Mouse (Mus musculus) forelimb bud, embryonic 11.5 days (tissue): ENCODE measurements at regions not wholly inside any gene's neighbourhood (a gene's known extent, or its start where the extent isn't known, plus 50 kb on each side); places are given as distances from the start of the nearest gene placed in this dataset.
A peak's percentile ranks its signal among the peaks of the same experiment; 100 is the strongest.

Experiments used
- DNase-seq: peaks from one replicate; pipeline ENCODE4 v3.0.0-alpha.2; 2012; ENCODE audit warnings: low read depth, low spot score

DNA sequence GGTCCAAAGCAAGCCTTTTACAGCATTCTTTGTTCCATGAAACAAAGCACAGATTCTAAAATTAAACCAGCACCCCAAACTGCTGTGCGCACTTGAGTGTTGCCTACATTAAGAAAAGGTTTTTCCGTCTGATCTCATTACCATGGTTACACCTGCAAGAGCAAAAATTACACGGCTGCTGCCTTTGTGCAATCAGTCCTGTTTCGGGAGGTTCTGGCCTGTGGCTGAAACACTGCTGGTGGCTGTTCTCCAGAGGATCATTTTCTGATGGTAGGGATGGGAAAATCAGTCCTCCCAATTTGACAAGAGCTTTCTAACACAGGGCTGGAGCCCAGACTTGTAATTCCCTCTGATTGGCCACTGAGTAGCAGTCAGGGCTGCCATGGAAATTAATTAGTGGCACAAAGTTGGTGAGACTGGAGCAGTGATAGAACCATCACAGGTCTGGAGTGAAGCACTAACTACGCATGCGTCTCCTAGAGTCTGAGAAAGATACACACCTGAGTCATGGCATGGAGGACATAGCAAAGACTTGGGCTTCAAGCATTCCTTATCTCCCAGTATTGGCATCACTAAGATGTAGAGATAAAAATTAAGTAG is 114.8 kb upstream of the Fam49a start:
- no peak for DNase-seq

DNA sequence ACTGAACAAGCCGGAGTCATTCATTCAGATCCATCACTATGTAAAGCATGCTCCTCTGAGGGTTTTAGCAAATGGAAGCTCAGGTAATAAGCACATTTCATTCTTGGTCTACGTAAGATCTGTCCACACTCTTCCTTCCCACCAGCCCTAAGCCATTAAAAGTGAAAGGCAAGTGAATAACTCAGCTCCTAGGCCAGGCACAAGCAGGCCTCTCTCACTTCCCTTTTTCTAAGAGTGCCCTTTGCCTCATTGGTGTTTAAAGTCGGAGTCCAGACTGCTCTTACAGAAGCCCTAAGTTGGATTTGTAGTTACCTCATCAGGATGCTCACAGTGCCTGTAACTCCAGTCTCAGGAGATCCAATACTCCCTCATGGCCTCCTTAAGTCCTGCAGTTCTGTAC is 114.1 kb upstream of the Fam49a start:
- no peak for DNase-seq

DNA sequence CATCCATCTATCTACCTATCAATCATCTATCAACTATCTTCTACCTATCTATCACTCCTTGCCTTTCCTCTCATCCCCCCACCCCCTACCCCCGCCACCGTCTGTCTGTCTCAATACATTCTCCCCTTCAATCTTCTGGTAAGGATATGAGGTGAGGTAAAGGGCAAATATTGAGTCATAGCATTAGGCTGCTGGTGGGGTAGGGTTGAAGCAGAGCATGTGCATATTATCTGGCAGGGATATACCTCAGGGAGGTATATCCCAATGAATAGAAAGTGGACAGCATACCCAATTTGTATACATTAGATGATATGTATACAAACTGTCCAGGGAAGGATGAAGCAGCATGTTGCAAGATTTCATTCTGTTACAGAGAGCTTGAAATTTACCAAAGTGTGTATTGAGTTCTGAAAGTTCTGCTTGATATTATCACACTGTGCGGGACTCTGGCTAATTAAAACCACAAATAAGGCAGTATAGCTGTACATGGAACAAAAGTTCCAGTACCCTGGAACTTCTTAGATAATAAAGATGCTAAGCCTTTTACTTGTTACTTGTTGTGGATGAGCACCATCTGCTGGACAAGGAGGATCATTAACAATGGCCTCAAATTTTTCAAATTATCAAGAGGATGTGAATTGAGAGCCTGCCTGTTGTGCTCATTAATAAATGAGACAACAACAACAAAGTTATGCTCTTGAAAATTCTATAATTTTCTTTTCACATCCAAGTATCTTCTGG is 113.1 kb upstream of the Fam49a start:
- peak; percentile 11 for DNase-seq

DNA sequence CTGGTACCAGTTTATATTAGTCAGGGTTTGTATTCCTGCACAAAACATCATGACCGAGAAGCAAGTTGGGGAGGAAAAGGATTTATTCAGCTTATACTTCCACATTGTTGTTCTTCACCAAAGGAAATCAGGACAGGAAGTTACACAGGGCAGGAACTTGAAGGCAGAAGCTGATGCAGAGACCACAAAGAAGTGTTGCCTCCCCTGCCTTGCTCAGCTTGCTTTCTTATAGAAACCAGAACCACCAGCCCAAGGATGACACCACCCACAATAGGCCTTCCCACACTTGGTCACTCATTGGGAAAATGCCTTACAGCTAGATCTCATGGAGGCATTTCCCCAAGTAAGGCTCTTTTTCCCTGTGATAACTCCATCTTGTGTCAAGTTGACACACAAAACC is 97.5 kb upstream of the Fam49a start:
- no peak for DNase-seq

DNA sequence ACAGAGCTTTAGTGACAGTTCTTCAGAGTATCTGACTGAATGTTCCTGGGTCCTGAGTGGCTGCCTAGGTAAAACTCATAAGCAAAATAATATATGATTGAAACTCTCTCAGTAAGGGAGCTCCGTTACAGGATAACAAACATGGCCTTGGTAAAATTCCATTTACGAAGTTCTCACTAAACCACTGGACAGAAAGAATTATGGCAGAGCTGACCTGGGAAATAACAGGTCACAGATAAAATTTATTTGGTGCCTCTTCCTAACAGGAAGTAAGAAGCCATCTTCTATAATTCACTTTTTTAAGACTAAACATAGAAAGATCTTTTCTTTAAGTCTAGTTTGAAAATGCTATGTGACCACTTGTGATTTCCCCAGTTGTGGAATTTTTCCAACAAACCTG is 91.4 kb upstream of the Fam49a start:
- DNase-seq = no peak

DNA sequence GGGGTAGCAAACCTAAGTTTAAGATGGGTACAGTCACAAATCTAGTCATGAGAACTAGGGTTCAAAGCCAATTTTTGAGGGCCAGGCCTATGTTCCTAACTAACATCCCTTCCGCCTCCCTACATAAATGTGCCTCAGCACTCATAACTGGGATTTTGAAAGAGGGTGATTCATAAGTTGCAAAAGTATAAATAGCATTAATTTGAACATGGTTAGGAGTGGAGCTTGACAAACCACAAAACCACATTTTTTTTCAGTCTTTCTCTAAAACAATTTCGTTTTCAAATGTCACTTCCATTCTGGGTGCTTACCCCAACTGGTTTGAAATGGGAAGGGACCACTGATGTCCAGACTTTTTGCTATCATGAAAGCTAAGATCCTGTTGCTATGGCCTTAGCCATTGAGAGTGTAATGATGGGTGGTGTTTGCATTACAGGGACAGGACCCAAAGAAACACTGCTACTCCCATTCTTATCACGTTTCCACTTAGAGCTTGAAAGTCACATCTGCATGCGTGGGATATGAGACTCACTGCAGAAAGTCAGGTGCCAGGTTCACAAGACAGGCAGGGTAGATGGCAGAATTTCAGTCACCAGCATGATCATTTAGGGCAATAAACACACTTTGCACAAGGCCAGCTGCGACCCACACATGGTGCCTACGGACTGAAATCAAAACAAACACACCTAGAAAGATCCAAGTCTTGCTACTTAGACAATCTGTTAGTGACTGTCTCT is 89.7 kb upstream of the Fam49a start:
- no peak for DNase-seq

DNA sequence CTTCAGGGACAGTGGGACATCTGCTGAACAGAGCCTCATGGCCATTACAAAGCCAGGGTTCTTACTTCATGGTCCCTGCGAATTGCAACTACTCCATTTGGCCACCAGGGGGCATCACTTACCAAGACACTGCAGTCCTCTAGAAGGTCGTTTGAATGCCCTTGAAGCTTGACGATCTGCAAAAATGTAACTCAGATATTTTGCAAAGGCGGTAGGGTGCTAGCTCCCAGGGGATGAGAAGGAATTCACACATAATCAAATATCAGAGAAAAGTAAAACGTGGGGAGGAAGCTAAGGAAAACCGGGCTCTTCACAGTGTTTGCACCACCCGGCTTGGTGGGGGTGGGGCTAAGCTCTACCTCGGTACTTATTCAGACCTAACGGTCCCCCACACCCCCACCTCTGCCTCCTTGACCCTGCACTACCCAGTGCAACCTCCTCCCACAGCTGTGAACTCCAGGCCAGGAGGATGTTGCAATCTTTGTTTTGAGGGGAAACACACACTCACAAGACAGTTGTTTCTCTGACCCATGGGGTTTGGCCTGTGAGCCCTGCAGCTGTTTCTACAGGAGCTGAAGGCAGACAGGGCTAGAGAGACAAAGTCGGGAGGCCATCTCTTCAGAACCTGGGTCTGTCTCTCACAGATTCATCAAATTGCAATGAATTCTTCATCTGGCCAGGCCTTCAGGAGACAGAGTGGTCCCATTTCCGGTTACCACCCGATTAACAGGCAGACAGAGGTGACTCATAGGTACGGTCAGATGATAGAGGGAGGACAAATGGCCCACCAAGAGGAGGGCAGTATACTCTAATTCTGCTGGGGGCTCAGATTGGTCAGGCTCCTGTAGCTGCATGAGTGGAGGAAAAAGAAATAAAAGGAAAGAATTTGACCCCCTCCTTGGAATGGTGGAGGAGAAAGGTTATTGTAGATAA is 85.3 kb upstream of the Fam49a start:
- peak; percentile 89 for DNase-seq

DNA sequence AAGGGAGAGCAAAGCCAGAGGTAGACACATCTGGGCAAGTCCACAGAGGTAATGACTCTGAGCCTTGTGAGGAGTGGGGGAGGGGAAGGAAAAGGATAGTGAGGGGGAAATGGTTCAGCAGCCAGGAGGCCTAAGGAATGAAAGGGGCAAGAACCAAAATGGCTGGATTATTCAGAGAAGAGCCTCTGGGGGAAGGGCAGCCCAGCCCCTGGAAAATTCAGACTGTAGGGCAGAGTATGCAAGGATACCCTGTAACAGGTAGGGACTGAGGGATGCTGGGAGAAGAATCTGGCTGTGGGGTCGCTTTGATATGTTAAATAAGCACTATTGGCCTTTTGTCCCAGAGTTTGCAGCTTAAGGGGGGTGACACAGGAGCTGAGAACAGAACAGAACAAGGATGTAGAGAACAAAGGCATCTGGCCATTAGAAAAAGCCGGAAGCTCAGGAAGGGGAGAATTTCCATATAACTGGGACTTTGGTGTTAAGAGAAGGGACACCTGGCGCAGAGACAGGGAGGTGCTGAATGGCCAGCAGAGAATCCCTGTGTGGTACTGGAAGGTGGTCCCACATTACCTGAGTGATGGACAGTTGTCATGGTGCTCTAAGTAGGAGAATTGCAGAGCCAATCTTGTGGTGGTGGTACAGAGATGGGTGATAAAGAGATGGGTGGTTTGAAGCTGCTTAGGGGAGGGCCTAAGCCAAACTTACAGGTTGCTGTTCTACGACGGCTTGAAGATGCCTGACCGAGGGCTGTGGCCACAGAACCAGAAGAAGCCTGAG is 84.5 kb upstream of the Fam49a start:
- no peak for DNase-seq

DNA sequence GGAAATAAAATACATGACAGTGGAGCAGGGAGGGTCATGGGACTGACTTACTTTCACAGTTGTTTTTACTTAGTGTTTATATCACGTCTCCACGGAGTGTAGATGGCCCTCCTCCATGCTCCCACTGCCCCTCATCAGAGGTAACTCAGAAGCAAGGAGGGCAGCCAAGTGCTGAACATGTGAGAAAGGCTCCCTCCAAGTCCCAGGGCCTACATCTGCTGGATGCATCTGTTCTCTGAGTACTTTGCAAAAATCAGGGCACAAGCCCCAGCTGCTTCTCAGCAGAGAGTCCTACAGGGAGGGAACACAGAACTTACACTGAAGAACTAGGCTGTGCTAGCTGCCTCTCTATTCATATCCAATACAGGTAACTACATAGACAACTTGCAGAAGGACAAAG is 83.5 kb upstream of the Fam49a start:
- DNase-seq = no peak

DNA sequence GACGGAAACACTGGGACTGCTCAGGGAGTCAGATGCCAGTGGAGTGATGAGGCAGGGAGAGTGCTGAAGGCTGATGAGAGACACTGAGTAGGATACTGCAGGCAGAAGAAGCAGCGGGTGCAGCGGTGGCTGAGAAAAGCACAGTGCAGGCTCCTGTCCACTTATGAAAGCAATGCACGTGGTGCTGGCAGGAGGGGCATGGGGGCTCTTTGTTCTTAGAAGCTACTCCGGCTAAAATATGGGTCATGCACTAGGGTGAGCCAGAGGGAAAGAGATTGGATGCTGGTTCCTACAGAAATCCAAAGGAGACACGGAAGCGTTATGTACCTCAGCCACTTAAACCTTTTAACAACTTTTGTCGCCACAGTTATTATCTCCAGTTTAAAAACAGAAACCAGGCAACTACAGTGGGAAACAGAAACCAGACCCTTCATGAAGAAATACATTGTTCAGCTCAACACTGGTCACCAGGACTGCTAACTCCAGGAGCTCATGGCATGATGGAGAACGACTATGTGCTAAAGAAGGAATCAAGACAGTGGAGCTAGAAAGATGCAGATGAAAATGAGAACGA is 82.6 kb upstream of the Fam49a start:
- no peak for DNase-seq

DNA sequence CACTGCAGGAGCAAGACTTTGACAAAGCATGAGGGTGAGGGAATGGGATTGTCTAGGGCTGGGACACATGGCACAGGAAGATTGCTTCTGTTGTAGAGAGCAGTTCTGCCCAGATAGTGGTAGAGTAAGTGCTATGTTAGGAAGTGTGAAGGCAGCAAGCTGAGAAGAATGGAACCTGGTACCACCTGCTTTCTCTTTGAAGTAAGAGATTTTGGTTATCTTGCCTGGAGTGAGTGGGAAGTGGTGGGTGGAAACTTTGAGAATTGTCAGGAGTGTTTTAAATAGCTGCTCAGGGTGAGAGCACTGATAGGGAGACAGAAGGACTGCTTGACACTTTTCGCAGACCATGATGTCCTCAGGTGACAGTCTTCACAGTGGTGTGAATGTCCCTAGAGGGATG is 81.0 kb upstream of the Fam49a start:
- no peak for DNase-seq

DNA sequence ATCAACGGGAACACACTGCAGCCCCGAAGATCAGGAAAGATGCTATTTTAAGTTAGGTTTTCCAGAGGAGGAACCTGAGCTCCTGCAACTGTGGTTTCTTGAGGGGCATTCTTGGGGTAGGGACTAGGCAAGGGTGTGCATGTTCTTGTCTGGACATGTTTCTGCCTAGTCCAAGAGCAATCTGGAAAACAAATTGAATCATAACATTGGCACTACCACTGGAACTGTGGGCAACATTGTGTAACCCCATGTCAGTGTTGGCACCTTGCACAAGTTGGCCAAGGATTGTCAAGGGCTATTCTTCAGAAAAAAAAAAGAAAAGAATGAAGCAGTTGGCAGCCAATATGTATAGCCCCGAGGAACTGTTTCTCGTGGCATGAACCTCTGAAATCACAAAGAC is 80.3 kb upstream of the Fam49a start:
- no peak for DNase-seq

DNA sequence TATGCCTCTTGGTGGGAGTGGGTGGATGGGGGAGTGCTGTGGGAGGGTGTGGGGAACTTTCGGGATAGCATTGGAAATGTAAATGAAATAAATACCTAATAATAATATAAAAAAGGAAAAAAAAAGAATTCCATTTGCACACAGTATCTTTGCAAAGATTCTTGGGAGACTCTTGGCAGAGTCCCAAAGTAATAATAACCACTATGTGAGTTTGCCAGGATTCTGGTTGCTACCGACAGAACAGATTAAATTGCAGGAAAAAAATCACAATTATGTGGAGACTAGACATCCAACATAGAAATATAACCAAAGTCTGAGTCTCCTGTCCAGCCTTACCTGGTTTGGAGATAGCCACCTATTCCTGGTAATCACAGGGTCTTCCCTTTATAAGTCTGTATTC is 75.6 kb upstream of the Fam49a start:
- DNase-seq = no peak

DNA sequence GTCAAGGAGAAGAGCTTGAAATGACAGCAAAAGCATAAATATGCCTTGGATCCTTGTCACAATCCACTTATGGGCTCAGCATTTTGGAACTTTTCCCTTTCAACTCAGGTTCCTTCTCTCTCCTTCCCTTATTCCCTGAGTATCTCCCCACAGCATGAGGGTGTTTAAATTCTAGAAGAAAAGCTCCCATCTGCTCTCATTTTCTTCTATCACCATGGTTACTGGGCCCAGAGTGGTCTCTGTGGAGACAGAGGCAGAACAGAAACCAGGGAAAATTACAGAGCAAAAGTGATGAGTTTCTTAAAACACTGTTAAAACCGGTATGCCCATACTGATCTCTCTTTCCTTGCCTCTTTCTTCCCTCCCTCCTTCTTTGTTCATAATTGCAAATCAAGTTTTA is 66.9 kb upstream of the Fam49a start:
- DNase-seq = no peak

DNA sequence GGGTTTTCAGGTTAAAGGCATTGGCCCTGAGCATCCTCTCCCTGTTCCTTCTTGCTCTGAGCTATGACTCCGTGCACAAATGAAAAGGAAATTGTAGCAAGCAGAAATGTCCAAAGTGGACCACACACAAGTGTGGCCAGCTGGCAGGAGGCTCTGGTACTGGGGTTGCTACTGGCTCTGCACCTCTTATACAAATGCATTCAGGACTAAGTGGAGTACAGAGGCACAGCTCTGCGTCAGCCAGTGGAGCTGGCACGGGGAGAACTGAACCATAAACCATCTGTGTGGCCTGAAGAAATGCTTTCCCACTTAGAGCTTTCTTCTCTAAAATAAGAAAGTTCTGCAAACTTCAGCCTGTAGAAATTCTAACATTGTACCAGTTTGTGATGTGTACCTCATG is 65.3 kb upstream of the Fam49a start:
- DNase-seq = no peak

DNA sequence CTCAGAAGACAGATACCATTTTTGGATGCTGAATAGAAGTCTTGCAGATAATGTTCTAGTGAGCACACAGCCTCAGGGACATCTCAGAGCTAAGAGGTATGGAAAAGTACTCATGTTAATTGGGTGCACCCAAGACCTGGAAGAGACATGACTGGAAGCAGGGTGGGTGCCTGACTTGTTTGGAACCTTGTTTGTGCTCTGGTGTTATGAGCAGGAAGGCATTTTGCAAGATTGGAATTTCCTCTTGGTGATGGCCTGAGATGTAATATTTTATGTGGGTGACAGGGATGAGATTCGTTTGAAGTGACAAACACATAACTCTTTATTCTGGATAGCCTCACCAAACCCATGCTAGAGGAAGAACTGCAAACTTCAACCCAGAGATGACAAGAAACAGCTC is 53.7 kb upstream of the Fam49a start:
- no peak for DNase-seq
